Mouse (Mus musculus) embryonic fibroblast, embryonic 13.5 days (primary cell): ENCODE results near the gene B9d2.

ENCODE experiments used
- CTCF ChIP-seq: IDR thresholded peaks from 2 replicates; pipeline ENCODE4 v1.5.1; 2011; ENCODE audit warnings: mild to moderate bottlenecking, control low read depth, low read length, moderate library complexity, borderline replicate concordance; ENCODE audit not compliant: insufficient read depth
- POLR2A ChIP-seq: IDR thresholded peaks from 2 replicates; pipeline ENCODE4 v1.6.1; 2011; ENCODE audit warnings: low read depth, mild to moderate bottlenecking, control low read depth, low read length, moderate library complexity

- TF ChIP-seq CTCF: no peak
- TF ChIP-seq POLR2A: no peak
Observed at GRCm38 (mm10) chr7:25669158-25669557, 11.4 kb upstream of the B9d2 start.
